Mouse (Mus musculus) lung, adult 2 months (tissue): ENCODE results near the gene Coro6. TPM values are rescaled to one million over a fixed set of nuclear protein-coding genes. Genes with fewer than 3 reads are reported as not detected.

Experiments
- DNase-seq: peaks from one replicate; pipeline ENCODE4 v3.0.0; 2022
- H3K4me1 ChIP-seq: fragments of 200-500 bp; 2 replicates; pipeline ENCODE4 v1.6.1; 2011; ENCODE audit warnings: low read length; ENCODE audit not compliant: control insufficient read depth, insufficient read depth
- H3K4me3 ChIP-seq: fragments of 200-500 bp; replicated peaks from 2 replicates; pipeline ENCODE3; 2011; ENCODE audit warnings: low read depth, mild to moderate bottlenecking, control low read depth, low read length; ENCODE audit errors: extremely low read depth
- CTCF ChIP-seq: fragments of 200-500 bp; IDR thresholded peaks from 2 replicates; pipeline ENCODE4 v1.5.1; 2011; ENCODE audit warnings: mild to moderate bottlenecking, low read length, control low read depth; ENCODE audit not compliant: insufficient read depth
- POLR2A ChIP-seq: fragments of 200-500 bp; IDR thresholded peaks from 2 replicates; pipeline ENCODE4 v1.6.1; 2011; ENCODE audit warnings: low read depth, mild to moderate bottlenecking, control low read depth, low read length, borderline replicate concordance; ENCODE audit errors: extremely low read depth
- WGBS: fragments of 180-500 bp; shearing (Covaris S2); methylation state at CpG from one replicate; pipeline ENCODE4 v1.1.7; 2018; 5-methylcytosine and 5-hydroxymethylcytosine counted together
- polyA plus RNA-seq: library from polyadenylated mRNA; depleted of rRNA; stranded (reverse); fragments of >200 nt; gene quantifications from 2 replicates; pipeline ENCODE4 v1.2.3, GENCODE M21; 2012

Coro6 gene
- polyA plus RNA-seq, 1 experiment, result 34.3 TPM

DNA sequence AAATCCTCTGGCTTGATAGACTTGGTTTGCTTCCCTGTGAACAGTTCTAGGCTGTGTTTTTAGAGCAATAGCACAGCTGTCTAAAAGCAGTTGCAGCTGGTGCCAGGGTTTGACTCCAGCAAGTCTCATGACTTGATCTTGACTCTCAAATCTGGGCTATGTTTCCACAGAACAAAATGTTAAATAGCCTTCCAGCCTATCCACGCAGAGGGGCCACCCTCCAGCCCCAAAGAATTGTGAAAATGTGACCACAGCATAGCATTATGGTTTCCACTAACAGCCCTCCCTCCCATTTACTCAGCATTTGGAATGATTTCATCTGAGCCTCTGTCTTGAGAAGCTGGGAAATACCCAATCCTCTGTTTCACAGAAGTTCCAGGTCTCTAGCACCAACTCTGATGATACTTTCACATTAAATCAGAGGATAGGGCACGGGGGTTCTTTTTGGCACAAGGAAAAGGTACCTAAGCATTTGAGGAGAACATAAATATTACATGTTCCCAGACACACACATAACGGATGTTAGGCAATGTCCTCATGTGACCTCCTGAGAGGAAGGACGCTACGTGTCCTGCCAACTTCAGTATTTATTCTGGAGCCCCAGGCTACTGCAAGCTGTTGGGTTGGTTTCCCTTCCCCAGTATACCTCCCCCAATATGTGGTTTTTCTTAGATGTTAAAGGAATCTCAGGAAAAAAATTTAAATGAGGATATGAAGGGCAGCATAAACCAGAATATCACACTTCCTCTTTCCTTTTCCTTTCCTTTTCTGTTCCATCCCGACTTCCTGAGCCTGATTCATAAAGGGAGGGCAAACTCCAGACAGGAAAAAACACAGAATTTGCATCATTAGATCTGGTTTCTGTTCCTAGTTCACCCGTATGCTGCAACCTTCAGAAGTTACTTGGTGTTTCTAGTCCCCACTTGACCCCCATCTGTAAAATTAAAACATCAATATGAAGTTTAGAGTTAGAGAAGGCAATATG is 19.7 kb upstream of the Coro6 start:
- no peak for TF ChIP-seq POLR2A
- no peak for TF ChIP-seq CTCF
- WGBS, result 12% methylated on average over 7 of the region's 7 CpGs
- DNase-seq, result no peak
- Histone ChIP-seq H3K4me3 (no peak overlapping the region), H3K4me1 (peaks cover 63% of the 10 kb centered on the region)

DNA sequence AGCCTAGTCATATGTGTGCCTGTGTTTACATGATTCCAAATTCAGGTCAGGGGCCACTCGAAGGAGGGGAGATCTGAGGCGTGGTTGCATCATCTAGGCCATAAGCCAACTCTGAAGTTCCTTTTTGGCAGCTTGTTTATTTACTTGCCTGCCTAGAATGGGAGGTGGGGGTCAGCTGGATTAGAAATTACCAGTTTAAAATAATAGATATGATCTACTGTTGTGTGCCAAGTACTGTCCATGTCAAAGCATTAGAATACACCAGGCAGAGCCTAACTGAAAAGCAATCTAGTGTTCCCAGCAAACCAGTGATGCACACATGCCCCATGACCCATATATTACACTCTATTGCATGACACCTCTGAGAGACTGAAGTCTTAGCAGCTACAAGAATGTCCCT is 17.3 kb upstream of the Coro6 start:
- peak; percentile 65 for DNase-seq
- Histone ChIP-seq H3K4me3 (no peak overlapping the region), H3K4me1 (peaks cover 63% of the 10 kb centered on the region)
- TF ChIP-seq POLR2A (no peak), CTCF (no peak)
- WGBS, result 5% methylated on average over 2 of the region's 2 CpGs

DNA sequence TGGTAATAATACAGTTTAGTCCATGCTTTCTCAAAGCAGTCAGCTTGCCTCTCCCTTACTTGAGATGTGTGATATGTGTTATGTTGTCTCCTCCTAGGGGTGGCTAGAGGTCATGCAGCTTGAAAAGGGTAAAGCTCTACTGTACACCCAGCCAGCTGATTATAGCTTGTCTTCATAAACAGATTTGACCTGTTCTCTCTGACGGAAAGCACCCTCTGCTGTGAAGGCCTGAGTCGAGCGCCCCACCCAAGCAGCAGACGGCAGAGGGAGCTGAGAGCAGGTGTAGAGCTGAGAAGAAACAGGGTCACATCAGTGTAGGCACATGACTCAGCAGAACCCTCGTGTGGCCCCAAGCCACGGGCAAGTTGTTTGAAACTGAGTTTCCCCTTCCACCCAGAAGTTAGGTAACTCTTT is 15.6 kb upstream of the Coro6 start:
- peak; percentile 53 for DNase-seq
- Histone ChIP-seq H3K4me1 (peaks cover 54% of the 10 kb centered on the region), H3K4me3 (no peak overlapping the region)
- TF ChIP-seq CTCF (peak; percentile 46), POLR2A (no peak)
- 8% methylated on average over 6 of the region's 6 CpGs for WGBS

DNA sequence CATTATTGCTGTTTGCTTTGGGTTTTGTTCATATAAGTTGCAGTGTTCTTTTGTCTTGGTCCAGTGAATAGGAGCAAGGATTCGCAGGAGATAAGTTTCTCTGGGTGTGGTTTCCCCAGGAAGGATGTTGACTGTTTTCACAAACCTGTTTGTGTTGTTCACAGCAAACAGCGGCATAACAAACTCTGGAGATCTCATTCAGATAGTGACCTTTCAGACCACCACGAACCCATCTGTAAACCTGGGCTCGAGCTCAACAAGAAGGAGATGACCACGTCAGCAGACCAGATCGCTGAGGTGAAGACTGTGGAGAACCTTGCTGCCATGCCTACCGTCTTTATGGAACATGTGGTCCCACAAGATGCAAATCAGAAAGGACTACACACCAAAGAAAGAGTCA is 13.0 kb upstream of the Coro6 start:
- peaks cover 29% of the 10 kb centered on the region for H3K4me1 ChIP-seq
- H3K4me3 ChIP-seq, result no peak overlapping the region
- TF ChIP-seq CTCF (no peak), POLR2A (no peak)
- DNase-seq, result no peak
- WGBS, result 58% methylated on average over 7 of the region's 7 CpGs

DNA sequence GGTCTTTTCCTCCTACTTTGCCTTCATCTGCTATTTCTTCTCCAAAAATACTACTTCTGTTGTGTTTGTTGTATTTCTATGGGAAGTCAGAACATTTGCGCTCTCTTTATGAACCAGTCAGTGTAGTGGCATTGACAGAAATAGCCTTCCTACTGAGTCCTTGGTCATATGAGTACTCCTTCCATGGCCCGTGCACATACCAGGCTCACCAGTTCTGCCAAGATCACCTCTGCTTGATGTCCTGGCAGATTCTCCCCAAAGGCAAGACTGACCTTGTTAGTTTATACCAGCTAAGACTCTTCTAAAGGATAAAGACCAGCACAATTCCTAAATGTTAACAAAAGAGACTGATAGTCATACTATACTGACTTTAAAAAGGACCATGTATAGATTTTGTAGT is 10.5 kb upstream of the Coro6 start:
- WGBS, result 90% methylated on average over 2 of the region's 2 CpGs
- H3K4me1 ChIP-seq, result peaks cover 6% of the 10 kb centered on the region
- DNase-seq, result no peak
- no peak for TF ChIP-seq CTCF
- TF ChIP-seq POLR2A, result no peak
- no peak overlapping the region for H3K4me3 ChIP-seq

DNA sequence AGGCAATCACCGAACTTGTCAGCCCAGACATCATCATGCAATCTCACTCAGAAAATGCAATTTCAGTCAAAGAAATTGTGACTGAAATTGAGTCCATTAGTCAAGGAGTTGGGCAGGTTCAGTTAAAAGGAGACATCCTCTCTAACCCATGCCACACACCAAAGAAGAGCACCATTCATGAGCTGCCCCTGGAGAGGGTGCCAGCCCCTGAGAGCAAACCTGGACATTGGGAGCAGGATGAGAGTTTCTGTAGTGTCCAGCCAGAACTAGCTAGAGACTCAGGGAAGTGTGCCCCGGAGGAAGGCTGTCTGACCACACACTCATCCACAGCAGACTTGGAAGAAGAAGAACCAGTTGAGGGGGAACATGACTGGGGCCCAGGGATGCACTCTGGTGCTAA is 8.8 kb upstream of the Coro6 start:
- DNase-seq, result peak; percentile 0
- Histone ChIP-seq H3K4me3 (no peak overlapping the region), H3K4me1 (no peaks in the 10 kb centered on the region; the same call in 1 of the 2 replicates)
- 92% methylated on average over 2 of the region's 2 CpGs for WGBS
- TF ChIP-seq POLR2A (no peak), CTCF (no peak)

DNA sequence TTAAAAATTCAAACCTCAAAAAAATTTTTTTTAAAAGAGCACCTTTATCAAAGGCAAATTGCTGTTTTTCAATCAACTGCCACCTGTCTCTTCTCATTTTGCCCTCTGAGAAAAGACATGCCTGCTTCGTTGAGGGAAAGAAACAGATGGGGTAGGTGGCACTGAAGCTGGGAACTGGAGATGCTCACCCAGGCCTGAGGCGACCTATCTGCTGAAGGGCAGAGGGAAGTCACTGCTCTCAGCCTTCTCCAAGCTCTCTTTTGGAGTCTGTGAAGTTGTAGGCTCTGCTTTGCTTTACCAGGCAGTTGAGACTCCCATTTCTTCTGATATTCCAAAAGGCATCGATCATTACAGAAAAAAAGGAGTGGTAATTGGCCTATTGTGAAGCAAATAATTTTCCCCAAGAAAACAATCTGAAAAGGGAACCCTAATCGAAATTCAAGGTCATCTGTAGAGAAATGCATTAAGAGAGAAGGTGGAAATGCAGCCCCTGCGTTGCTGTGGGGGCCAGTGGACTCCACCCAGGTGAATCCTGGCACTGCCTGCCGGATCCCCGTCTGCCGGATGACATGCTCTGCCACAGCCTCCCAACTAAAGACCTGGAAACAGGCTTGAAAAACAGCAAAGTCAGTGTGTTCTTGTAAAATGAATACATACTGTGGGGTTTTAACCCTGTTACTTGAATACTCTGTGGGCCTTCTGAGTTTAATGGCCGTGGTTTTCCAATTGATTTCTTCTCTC is 6.3 kb upstream of the Coro6 start:
- 84% methylated on average over 9 of the region's 9 CpGs for WGBS

DNA sequence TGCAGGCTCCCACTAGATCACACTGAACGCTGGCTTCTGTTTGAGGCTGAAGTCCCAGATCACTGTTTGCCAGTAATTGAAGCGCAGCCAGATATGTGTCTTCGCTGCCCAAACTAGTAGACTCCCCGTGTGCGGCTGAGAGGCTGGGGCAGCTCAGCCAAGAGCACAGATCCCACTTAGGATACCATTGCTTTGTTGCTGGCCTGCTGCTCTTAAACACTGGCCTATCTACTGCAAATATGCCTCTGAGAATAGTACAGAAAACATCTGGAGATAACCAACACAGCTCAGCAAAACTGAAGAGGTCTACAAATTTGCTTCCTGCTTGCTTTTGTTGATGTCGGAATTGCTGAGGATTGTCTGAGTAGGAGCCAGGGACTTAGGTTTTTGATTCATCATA is 5.3 kb upstream of the Coro6 start:
- no peak for DNase-seq
- 54% methylated on average over 6 of the region's 6 CpGs for WGBS
- Histone ChIP-seq H3K4me3 (no peak overlapping the region), H3K4me1 (peaks cover 2% of the 10 kb centered on the region; the same call in 1 of the 2 replicates)
- TF ChIP-seq CTCF (no peak), POLR2A (no peak)

More for the DNA sequence above, 6.3 kb upstream of the Coro6 start:
- Histone ChIP-seq H3K4me1 (no peaks in the 10 kb centered on the region), H3K4me3 (no peak overlapping the region)
- TF ChIP-seq POLR2A (no peak), CTCF (no peak)
- no peak for DNase-seq

DNA sequence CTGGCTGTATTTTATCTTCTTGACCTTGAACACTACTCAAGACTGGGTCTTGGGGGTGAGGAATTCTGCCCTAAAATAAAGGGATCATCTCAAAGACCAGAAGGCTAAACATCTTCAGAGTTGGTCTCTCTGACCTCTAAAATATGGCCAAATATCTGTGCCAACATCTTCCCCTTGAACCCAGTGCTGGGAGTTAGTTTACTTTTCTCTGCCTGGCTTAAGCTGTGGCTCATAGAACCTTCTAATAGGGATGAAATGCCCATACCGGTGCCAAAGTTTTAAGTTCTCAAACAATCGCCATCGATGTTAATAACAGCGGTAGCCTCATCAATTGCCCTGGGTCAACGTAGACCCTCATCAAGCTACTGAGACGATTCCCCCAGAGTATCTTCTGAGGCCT is 355 bp upstream of the Coro6 start:
- WGBS, result 4% methylated on average over 6 of the region's 6 CpGs
- TF ChIP-seq POLR2A (no peak), CTCF (no peak)
- no peak for DNase-seq
- peak overlapping the region; percentile 84 for H3K4me3 ChIP-seq
- peaks cover 3% of the 10 kb centered on the region; the same call in 1 of the 2 replicates for H3K4me1 ChIP-seq
